ENCODE assay signal across 24 mouse cellular contexts in genomic region chr6:72604066-72604465, GRCm38 (mm10). TPM values are rescaled to one million over a fixed set of nuclear protein-coding genes. Genes with fewer than 3 reads are reported as not detected.
DNase-seq lines count a peak whose midpoint lies in the region; ATAC-seq and TF ChIP-seq lines count a peak whose summit lies in the region.
"Had no signal": no experiment of that assay in that cellular context is flagged by ENCODE, and none has a peak within 500 bp of the region (broad histone marks: within the 10 kb centered on the region; RNA-seq: fewer than 3 reads in every experiment).

No protein-coding gene starts in this region.

- no peak overlapping the region for H3K27ac ChIP-seq in intestine, postnatal 0 days (ENCODE audit: low read depth, low read length)
- H3K27ac ChIP-seq in intestine, embryonic 16.5 days (ENCODE audit: low read length): no peak overlapping the region
- H3K27ac ChIP-seq in stomach, embryonic 16.5 days (ENCODE audit: low read length): no peak overlapping the region
- H3K27ac ChIP-seq: embryonic facial prominence, embryonic 12.5 days; embryonic facial prominence, embryonic 15.5 days; gastrocnemius, adult 2 months; hindbrain, embryonic 12.5 days; hindbrain, embryonic 15.5 days had no signal

- no peaks in the 10 kb centered on the region for H3K9me3 ChIP-seq in intestine, postnatal 0 days (ENCODE audit: control insufficient read depth)
- no peaks in the 10 kb centered on the region for H3K9me3 ChIP-seq in intestine, embryonic 16.5 days (ENCODE audit: control insufficient read depth, low read length)
- no peaks in the 10 kb centered on the region for H3K9me3 ChIP-seq in stomach, embryonic 16.5 days (replicated peaks; ENCODE audit: control insufficient read depth, low read length)
- H3K9me3 ChIP-seq: embryonic facial prominence, embryonic 12.5 days; embryonic facial prominence, embryonic 15.5 days; G1E; hindbrain, embryonic 12.5 days; hindbrain, embryonic 15.5 days had no signal

- H3K36me3 ChIP-seq in intestine, postnatal 0 days (ENCODE audit: control insufficient read depth, insufficient read depth): peaks cover 44% of the 10 kb centered on the region
- H3K36me3 ChIP-seq in intestine, embryonic 16.5 days (ENCODE audit: control insufficient read depth, insufficient read depth, low read length): 0 out of 2 replicates have a peak, but pooled peaks cover 9% of the 10 kb centered on the region
- peaks cover 9% of the 10 kb centered on the region; the same call in 1 of the 2 replicates for H3K36me3 ChIP-seq in stomach, embryonic 16.5 days (ENCODE audit: control insufficient read depth, insufficient read depth, low read length)

- 74% methylated on average over 2 of the region's 2 CpGs for WGBS in intestine, postnatal 0 days
- WGBS in intestine, embryonic 16.5 days: 77% methylated on average over 2 of the region's 2 CpGs
- 74% methylated on average over 2 of the region's 2 CpGs for WGBS in stomach, embryonic 16.5 days

- no peaks in the 10 kb centered on the region for H3K27me3 ChIP-seq in intestine, postnatal 0 days (replicated peaks; ENCODE audit: control insufficient read depth, insufficient read depth, low read length)
- no peaks in the 10 kb centered on the region for H3K27me3 ChIP-seq in intestine, embryonic 16.5 days (replicated peaks; ENCODE audit: control insufficient read depth, insufficient read depth, low read length)
- H3K27me3 ChIP-seq in stomach, embryonic 16.5 days (ENCODE audit: control insufficient read depth, insufficient read depth, low read length): no peaks in the 10 kb centered on the region
- H3K27me3 ChIP-seq: CH12.LX; embryonic facial prominence, embryonic 12.5 days; embryonic facial prominence, embryonic 15.5 days; hindbrain, embryonic 12.5 days; hindbrain, embryonic 15.5 days had no signal

- H3K4me1 ChIP-seq in intestine, postnatal 0 days (replicated peaks; ENCODE audit: control insufficient read depth, insufficient read depth, low read length): no peaks in the 10 kb centered on the region; the same call in 1 of the 2 replicates
- H3K4me1 ChIP-seq in intestine, embryonic 16.5 days (ENCODE audit: control insufficient read depth, insufficient read depth, low read length): peaks cover 4% of the 10 kb centered on the region
- peaks cover 4% of the 10 kb centered on the region; the same call in 1 of the 2 replicates for H3K4me1 ChIP-seq in stomach, embryonic 16.5 days (ENCODE audit: control insufficient read depth, insufficient read depth, low read length)

- no peak for TF ChIP-seq CTCF in intestine, postnatal 0 days (IDR thresholded peaks at IDR 0.05; ENCODE audit: low read depth)

- no peak overlapping the region for H3K4me3 ChIP-seq in intestine, postnatal 0 days (ENCODE audit: low read depth, low read length)
- H3K4me3 ChIP-seq in intestine, embryonic 16.5 days (ENCODE audit: low read length): no peak overlapping the region
- H3K4me3 ChIP-seq in stomach, embryonic 16.5 days (replicated peaks; ENCODE audit: low read length): no peak overlapping the region
- H3K4me3 ChIP-seq: embryonic facial prominence, embryonic 12.5 days; embryonic facial prominence, embryonic 15.5 days; gastrocnemius, adult 2 months; hindbrain, embryonic 12.5 days; hindbrain, embryonic 15.5 days had no signal

- H3K9ac ChIP-seq in intestine, postnatal 0 days (ENCODE audit: low read depth, low read length): no peak overlapping the region
- H3K9ac ChIP-seq in intestine, embryonic 16.5 days (ENCODE audit: low read depth, low read length): no peak overlapping the region
- H3K9ac ChIP-seq in stomach, embryonic 16.5 days (ENCODE audit: low read length): no peak overlapping the region
- H3K9ac ChIP-seq: embryonic facial prominence, embryonic 12.5 days; embryonic facial prominence, embryonic 15.5 days; forebrain, postnatal 0 days; hindbrain, embryonic 12.5 days; hindbrain, embryonic 15.5 days had no signal

- peak; percentile 25; the same call in 1 of the 2 replicates for ATAC-seq in intestine, postnatal 0 days
- ATAC-seq in intestine, embryonic 16.5 days: no peak
- peak; percentile 54; the same call in 1 of the 2 replicates for ATAC-seq in stomach, embryonic 16.5 days (ENCODE audit: insufficient read depth, low FRiP score)
- ATAC-seq: forebrain, embryonic 14.5 days; forebrain, postnatal 0 days had no signal

- DNase-seq in adrenal gland, adult (ENCODE audit: inconsistent age in 2 of 2, low spot score in 1 of 2): peak; percentile 59 to 64
- DNase-seq in adrenal gland, adult 18-20 months (ENCODE audit: low spot score in 2 of 2): no peak
- peak; percentile 34 for DNase-seq in NIH3T3 (ENCODE audit: low read depth)
- no peak for DNase-seq in thymus, postnatal 36 days
- no peak for DNase-seq in kidney, adult 8-10 months
- DNase-seq: B cell, adult 2 months; cerebellum, adult 2 months; cerebellum, adult 9-11 months; cerebellum, postnatal 25 days; forebrain, postnatal 0 days; gastrocnemius, adult 2 months; gastrocnemius, postnatal 14 days; heart, adult 11 months had no signal

- no peak overlapping the region for H3K4me2 ChIP-seq in intestine, postnatal 0 days (replicated peaks; ENCODE audit: low read depth)
- H3K4me2 ChIP-seq in intestine, embryonic 16.5 days (ENCODE audit: low read depth, low read length): no peak overlapping the region
- H3K4me2 ChIP-seq in stomach, embryonic 16.5 days (ENCODE audit: low read depth, low read length): no peak overlapping the region
- H3K4me2 ChIP-seq: embryonic facial prominence, embryonic 12.5 days; embryonic facial prominence, embryonic 15.5 days; heart, embryonic 11.5 days; hindbrain, embryonic 12.5 days; hindbrain, embryonic 15.5 days had no signal

RNA-seq across cellular contexts. Expression of gene Retsat, which starts 5.8 kb away (rescaled TPM):
- 100 to 1,000 TPM; 332 to 343 TPM for total RNA-seq in adrenal gland, adult 18-20 months (2021)
- 24.6 and 26.4 TPM in 2 replicates for polyA plus RNA-seq in intestine, postnatal 0 days (2015; fragmentation: Nextera tagmentation; extraction: Ambion mirVana)
- 41.1 and 44.0 TPM in 2 replicates for polyA plus RNA-seq in intestine, embryonic 16.5 days (2015; fragmentation: Nextera tagmentation; extraction: Ambion mirVana)
- 29.6 and 32.7 TPM in 2 replicates for polyA plus RNA-seq in stomach, embryonic 16.5 days (2015; fragmentation: Nextera tagmentation; extraction: Ambion mirVana)

RNA-seq across cellular contexts. Expression of gene Elmod3, which starts 5.9 kb away (rescaled TPM):
- 10 to 100 TPM; 10.9 to 13.5 TPM for total RNA-seq in adrenal gland, adult 18-20 months (2021)
- polyA plus RNA-seq in intestine, postnatal 0 days (2015; fragmentation: Nextera tagmentation; extraction: Ambion mirVana): 11.1 and 11.7 TPM in 2 replicates
- 15.6 and 15.8 TPM in 2 replicates for polyA plus RNA-seq in intestine, embryonic 16.5 days (2015; fragmentation: Nextera tagmentation; extraction: Ambion mirVana)
- 18.1 and 19.6 TPM in 2 replicates for polyA plus RNA-seq in stomach, embryonic 16.5 days (2015; fragmentation: Nextera tagmentation; extraction: Ambion mirVana)

RNA-seq across cellular contexts. Expression of gene Tgoln1, which starts 12.7 kb away (rescaled TPM):
- 100 to 1,000 TPM; 241 to 257 TPM for total RNA-seq in adrenal gland, adult 18-20 months (2021)
- polyA plus RNA-seq in intestine, postnatal 0 days (2015; fragmentation: Nextera tagmentation; extraction: Ambion mirVana): 133 and 136 TPM in 2 replicates
- polyA plus RNA-seq in intestine, embryonic 16.5 days (2015; fragmentation: Nextera tagmentation; extraction: Ambion mirVana): 48.8 and 57.5 TPM in 2 replicates
- polyA plus RNA-seq in stomach, embryonic 16.5 days (2015; fragmentation: Nextera tagmentation; extraction: Ambion mirVana): 43.5 and 46.0 TPM in 2 replicates

RNA-seq across cellular contexts. Expression of gene Capg, which starts 59.9 kb away (rescaled TPM):
- 10 to 100 TPM; 43.1 to 57.0 TPM for total RNA-seq in adrenal gland, adult 18-20 months (2021)
- 25.2 and 28.5 TPM in 2 replicates for polyA plus RNA-seq in intestine, postnatal 0 days (2015; fragmentation: Nextera tagmentation; extraction: Ambion mirVana)
- 33.1 and 35.2 TPM in 2 replicates for polyA plus RNA-seq in intestine, embryonic 16.5 days (2015; fragmentation: Nextera tagmentation; extraction: Ambion mirVana)
- 142 and 180 TPM in 2 replicates for polyA plus RNA-seq in stomach, embryonic 16.5 days (2015; fragmentation: Nextera tagmentation; extraction: Ambion mirVana)

Comparison
In these comparisons a context has a peak if more than half of its experiments do, and no peak if none do; other contexts are left out.
1. DNase-seq: peak in adrenal gland, adult (2 of 2) and NIH3T3 (single experiment); none in adrenal gland, adult 18-20 months (0 of 2), thymus, postnatal 36 days (0 of 2) and kidney, adult 8-10 months (0 of 2).